Mouse (Mus musculus): ENCODE measurements around the gene Micu1.

The Micu1 gene

DNA sequence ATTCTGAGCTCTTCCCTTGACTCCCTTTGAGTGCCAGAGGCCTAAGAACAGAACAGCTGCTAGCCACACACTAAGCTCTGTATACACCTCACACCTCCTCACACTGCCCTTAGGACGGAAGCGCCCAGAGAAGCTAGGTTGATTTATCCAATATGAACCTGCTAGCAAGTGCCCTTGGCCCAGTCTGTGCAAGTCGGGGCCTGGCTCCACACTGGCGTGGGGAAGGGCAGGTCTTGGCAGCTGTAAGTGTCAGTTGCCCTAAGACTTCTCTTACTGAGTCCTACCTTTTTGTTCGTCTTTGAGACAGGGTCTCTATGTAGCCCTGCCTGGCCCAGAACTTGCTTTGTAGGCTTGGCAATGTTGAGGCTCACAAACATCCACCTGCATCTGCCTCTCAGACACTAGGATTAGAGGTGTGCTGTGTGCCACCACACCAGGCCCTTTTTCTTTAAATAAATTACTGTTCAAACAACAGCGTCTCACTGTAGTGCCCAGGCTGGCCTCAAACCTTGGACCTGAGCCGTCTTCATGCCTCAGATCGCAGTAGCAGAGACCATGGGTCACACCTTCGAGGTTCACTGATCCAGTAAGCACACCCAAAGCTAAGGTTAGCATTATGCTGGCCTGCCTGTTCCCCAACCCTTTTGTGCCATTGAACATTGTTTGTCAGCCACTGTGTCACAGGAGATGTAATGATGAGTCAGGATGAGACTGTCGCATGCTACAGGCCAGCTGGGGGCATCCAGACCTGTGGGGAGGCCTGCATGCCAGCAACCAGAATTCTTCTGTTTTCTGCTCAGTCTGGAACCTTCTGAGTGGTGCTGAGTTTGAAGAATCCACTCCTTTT lies 182.3 kb downstream of the Micu1 start:
- ATAC-seq (ENCODE audit: low TSS enrichment), result no peak

DNA sequence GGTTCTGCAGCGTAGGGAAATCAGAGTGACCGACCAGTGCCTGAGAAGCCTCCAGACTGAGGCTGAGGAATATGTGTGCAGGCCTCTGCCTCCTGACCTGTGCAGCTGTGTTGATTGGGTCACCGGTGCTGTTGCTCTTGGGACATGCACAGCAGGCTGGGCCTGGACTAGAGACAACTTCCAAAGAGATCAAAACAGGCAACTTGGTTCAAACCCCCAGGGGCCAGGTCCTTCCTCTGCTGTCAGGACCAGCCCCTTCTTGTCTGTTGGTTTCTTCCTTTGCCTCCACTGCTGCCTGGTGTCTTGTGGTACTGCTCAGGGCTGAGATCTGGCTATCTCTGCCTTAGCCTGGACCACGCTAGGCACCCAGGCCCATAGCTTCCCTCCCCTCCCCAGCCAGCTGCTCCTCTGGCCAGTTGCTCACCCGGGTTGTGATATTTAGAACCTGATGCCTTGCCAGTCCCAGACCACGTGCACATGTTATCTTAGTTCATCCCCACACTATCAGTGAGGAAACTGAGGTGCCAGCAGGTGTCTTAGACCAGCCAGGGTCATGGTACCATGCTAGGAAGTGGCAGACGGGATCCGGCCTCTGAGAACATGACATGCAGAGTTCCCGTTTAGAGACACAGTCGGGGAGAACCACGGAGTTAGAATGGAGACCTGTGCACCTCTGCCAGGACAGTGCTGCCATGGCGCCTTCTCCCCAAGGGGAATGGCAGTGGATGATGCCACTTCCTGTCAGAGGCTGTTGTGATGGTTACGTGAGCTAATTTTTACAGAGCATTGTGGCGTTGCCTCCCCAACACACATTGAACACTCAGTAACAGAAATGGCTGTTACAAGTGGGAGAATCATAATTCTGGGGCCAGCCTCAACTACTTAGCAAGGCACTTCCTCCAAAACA lies 183.2 kb downstream of the Micu1 start:
- ATAC-seq (ENCODE audit: low TSS enrichment), result no peak

GRCm38 (mm10) chr10:59886081-59886466 lies 183.8 kb downstream of the Micu1 start:
- ATAC-seq (ENCODE audit: low TSS enrichment), result no peak

- no peak for ATAC-seq (ENCODE audit: low TSS enrichment)
These were observed 185.2 kb downstream of the Micu1 start for GRCm38 (mm10) chr10:59887432-59887831.

DNA sequence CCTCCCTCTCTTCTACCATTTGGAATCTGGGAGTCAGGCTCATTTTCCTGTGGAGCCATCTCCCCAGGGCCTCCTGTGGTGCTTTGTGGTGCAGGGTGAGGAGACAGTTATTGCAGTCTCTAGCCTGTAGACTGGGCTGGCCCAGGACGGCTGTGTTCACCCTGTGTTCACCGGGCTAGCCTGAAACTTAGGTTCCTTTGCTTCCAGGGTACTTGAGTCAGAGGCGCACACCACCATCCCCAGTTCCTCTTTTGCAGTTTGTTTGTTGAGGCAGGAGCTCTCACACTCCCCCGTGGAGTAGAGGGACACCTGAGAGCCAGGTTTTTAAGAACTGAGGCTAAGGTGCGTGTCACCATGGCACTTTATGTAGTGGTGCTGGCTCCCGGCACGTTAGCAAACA lies 187.1 kb downstream of the Micu1 start:
- ATAC-seq (ENCODE audit: low TSS enrichment), result no peak

GRCm38 (mm10) chr10:59889953-59890751 lies 187.9 kb downstream of the Micu1 start:
- no peak for ATAC-seq (ENCODE audit: low TSS enrichment)

DNA sequence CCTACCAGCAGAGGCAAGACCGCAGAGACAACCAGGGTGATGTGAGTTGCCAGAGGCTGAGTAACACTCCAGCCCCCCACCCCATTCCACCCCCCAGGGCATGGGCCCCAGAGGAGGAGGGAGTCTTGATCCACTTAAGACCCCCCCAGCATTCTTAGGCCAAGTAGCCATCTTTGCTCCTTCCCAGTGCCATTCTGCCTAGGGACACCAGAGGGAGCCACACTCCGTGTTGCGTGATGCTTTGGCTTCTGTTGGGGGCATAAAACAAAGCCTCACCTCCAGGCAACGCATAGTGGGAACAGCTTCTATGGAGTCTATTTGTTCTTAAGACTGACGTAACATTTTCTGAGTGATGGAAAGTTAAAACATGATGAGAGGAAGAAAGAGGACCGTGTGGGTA lies 190.7 kb downstream of the Micu1 start:
- ATAC-seq (ENCODE audit: low TSS enrichment), result peak; percentile 13; the same call in 1 of the 2 replicates

DNA sequence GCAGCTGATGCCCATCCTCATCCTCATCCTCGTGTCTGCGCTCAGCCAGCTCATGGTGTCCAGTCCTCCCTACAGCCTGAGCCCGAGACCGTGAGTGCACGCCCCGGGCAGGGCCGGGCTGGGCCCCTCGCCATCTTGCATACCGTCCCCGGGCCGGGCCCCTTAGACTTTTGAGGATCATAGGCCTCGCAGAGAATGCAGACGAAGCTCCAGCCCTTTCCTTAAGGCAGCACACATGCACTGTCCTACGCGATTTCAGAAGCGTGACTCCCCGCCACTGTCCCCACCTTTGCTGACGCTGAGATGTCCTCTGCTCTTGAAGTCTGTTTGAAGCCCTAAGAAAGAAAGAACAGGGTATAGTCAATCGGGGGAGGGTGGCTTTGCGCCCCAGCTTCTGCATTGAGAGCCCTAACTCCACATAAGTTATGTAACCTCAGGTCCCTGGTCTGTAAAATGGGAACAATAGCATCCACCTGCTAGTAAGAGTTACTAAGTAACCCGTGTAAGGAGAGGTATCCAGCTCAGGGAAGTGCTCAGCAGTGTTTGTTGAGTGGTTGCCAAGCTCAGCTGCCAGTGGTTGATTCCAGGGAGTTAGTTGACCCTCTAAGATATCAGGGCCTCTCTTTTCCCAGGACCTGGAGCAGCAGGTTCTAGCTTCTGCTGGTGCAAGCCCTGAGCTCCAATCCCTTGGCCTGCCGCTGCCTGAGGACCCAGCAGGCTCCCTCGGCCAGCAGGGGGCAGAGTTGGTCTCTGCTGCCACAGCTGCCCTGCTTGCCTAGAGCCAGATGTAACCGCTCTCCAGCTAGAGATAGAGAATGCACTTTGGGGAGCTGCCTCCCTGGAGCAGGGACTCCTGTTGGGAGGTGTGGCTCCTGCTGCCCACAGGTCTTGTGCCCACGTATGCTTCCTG lies 192.2 kb downstream of the Micu1 start:
- ATAC-seq (ENCODE audit: low TSS enrichment), result peak; percentile 25

DNA sequence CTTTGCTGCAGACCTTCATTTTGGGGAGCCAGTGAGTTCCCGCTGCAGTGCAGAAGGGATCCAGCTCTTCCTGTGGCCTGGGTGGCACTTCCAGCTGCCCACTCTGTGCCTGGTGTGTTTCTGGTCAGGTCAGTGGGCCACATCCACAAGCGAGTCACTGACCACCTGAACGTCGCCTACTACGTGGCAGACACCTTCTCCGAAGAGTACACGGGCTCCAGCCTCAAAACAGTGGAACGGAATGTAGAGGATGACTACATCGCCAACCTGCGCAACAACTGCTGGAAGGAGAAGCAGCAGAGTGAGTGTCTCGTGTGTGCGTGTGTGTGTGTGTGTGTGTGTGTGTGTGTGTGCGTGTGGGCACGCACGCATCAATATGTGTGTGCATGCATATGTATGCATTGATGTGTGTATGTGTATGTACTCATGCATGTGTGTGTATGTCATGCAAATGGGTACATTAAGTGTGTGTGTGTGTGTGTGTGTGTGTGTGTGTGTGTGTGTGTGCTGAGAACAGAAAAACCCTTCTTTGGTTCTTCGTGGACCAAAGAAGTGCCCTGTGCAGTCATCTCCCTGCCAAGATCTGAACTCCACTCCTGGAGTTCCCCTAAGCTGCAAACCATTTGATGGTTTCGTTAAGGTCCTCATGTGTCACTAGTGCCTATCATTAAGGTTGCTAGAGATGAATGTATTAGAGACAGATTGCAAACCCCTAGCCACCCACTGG lies 193.3 kb downstream of the Micu1 start:
- no peak for ATAC-seq (ENCODE audit: low TSS enrichment)

DNA sequence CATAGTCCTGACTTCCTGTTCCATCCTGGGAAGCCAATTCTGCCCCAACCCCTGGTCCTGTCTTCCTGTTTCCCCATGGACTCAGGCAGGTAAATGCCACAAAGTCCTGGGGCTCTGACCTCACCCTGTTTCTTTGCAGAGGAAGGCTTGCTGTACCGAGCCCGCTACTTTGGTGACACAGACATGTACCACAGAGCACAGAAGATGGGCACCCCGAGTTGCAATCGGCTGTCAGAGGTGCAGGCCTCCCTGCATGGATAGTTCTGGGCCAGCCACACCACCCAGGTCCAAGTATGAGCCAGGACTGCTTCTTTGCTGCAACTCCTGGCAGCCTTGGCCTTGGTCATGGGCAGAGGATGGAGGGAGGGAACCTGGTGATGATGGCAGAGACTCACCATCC lies 193.9 kb downstream of the Micu1 start:
- ATAC-seq (ENCODE audit: low TSS enrichment), result no peak

GRCm38 (mm10) chr10:59896911-59897331 lies 194.6 kb downstream of the Micu1 start:
- no peak for ATAC-seq (ENCODE audit: low TSS enrichment)

- peak; percentile 50 for ATAC-seq (ENCODE audit: low TSS enrichment)
These were observed 195.2 kb downstream of the Micu1 start for GRCm38 (mm10) chr10:59897511-59897910.

- ATAC-seq (ENCODE audit: low TSS enrichment), result no peak
These were observed 196.0 kb downstream of the Micu1 start for GRCm38 (mm10) chr10:59898180-59898778.

DNA sequence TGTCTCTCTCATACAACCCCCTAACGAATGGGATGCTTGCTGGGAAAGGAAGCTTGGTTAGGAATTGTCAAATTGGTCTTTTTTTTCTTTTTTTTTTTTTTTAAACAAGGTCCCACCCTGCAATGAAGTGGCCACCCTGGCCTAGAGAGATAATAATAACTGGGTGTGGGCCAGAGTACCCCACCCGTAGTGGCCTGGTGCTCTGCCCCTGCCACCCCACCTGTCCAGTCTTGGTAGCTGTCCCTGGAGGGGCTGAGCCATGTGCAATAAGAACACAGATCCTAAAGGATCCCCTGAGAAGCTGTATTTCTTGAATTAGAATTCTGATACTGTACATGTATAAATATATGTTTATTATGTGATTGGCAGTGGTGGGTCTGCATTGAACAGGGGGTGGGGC lies 196.7 kb downstream of the Micu1 start:
- ATAC-seq (ENCODE audit: low TSS enrichment), result no peak

GRCm38 (mm10) chr10:59899341-59900173 lies 197.3 kb downstream of the Micu1 start:
- peak; percentile 66 for ATAC-seq (ENCODE audit: low TSS enrichment)

GRCm38 (mm10) chr10:59900174-59900435 lies 197.8 kb downstream of the Micu1 start:
- no peak for ATAC-seq (ENCODE audit: low TSS enrichment)

DNA sequence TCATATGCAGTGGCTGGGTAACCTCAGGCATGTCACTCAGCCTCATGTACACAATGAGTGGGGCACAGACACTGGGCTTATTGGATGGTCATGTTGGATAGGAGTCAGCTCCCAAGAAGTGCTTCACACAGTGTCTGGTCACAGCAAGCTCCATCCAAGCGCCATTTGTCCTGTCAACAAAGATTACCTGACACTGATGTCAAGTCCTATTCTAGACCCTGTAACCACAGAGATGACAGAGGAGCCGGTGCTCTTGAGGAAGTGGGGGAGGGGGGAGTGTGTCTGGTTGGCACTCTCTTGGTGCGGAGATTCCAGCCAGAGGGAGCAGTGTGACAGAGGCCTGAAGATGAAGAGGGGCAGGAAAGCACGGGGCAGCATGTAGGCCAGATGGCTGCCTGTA lies 198.7 kb downstream of the Micu1 start:
- ATAC-seq (ENCODE audit: low TSS enrichment), result no peak

- no peak for ATAC-seq (ENCODE audit: low TSS enrichment)
These were observed 199.2 kb downstream of the Micu1 start for GRCm38 (mm10) chr10:59901463-59901862.

- no peak for ATAC-seq (ENCODE audit: low TSS enrichment)
These were observed 199.8 kb downstream of the Micu1 start for GRCm38 (mm10) chr10:59901986-59902605.
